Mouse (Mus musculus) layer of hippocampus, postnatal 10 days (tissue): Measurements from ENCODE around the gene Gm49661. TPM values are rescaled to one million over a fixed set of nuclear protein-coding genes. Genes with fewer than 3 reads are reported as not detected.

Source experiments
- DNase-seq, 2 experiments: peaks; one replicate each; pipeline ENCODE4 v3.0.0; 2021; ENCODE audit warnings: low spot score in 2 of 2
- microRNA-seq, 2 experiments: library from miRNA; unstranded; fragments of <30 nt; microRNA quantifications; one replicate each; pipeline ENCODE4 v1.2.0; 2021
- total RNA-seq, 2 experiments: library from RNA; stranded (reverse); gene quantifications; 2 replicates each; pipeline ENCODE4 v1.2.3; 2021

The Gm49661 gene
- total RNA-seq, 2 experiments from 2014 or later, result not detected

DNA sequence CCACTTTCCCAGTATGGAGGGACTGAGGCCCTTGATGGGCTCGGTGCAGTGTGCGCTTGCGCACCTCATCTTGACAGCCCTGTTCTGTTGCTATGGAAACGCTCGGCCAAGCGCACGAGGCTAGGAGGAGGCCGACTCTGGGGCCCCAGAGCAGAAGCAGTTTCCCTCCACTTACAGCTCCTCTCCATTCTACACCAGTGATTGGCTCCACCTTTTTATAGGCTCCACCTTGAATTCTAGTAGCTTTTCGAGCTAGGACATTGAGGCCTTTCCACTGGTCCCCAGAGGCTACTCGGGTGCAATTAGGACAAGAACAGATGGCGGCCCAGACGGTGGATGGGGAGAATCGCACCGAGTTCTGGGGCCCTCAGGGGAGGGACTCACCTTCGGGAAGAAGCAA, 34.4 kb downstream of the Gm49661 start:
- DNase-seq, result peak in 1 of 2 experiments; percentile 47

DNA sequence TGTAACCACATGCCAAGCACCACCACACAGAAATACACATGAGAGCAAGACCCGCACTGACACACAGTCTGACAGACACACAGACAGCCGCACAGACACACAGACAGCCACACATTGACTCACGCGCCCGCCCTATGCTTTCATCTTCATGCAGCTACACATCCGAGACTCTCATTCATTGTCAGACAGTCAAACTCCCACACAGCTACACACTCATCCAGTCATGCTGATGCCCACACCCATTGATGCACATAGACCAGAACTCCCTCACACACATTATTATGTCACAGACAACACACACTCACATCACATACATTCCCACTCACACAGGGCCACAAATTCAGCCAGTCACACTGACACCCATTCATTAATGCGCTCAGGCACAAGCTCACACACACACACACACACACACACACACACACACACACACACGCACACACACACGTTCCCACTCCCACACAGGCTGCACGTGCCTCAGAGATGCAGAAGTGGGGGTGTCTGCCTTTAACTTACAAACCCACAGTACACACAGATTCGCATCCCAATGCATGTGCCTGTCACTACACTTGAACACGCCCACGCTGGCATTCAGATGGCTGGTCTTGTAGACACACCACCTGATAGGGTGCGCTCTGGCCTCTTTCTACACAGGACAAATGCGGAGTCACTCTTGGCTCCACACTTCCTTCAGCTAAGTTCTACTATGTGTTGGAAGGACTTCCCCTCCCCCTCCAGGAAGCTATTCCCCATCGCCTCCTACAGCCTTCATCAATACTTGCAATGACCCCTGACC, 35.3 kb downstream of the Gm49661 start:
- DNase-seq, result no peak

DNA sequence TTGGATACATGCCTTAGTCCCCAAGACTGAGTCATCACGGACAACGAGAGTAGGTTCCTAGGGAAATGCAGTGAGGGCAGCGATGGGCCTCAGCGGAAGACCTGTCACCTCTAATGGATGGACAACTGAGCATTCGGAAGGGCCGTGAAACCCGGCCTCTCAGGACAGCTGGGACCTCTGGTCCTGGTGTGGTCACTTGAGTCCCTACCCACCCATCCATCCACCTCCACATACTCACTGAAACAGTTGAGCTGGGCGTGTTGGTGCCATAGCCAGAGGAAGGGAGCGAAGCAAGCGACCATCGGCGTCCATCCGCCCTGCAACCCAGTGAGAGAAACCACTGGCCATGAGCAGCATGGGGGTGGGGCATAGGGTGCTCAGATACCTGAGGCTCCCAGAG, 38.7 kb downstream of the Gm49661 start:
- no peak for DNase-seq

DNA sequence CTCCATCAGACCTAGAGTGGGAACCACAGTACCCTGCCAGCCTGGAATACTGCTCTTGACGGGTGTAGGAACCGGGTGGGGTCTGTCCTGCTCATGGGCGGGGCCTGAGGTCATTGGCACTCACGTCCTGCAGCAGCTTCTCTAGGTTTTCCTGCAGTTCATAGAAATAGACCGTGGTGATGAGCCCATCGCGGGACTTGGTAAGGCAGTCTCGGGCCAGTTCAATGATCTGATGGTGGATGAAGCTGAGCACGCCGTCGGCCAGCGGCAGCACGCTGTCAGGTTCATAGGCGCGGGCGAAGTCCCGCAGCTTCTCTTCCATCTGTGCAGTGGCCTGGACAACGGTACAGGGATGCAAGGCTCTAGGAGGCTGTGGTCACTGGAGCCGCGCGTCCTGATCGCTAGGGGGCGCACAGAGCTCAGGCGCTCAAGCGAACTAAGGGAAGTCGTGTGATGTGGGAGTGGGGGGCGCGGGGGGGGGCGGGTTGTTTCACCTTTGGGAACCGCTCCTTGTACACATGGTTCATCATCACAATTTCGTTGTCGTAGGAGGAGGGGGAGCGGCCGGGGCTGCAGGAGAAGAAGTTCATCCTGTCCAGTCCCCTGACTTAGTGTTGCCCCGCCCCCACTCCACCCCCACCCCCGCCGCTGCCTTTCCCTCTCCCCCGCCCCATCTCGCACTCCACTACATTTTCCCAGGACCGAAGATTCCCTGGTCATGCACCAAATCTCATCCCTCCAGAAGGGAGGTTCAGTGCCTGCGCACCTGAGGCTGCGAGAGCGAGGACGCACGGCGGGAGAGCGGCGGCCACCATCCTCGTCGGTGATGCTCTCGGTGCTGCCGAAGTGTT, 40.6 kb downstream of the Gm49661 start:
- DNase-seq, result peak; percentile 78 to 85

DNA sequence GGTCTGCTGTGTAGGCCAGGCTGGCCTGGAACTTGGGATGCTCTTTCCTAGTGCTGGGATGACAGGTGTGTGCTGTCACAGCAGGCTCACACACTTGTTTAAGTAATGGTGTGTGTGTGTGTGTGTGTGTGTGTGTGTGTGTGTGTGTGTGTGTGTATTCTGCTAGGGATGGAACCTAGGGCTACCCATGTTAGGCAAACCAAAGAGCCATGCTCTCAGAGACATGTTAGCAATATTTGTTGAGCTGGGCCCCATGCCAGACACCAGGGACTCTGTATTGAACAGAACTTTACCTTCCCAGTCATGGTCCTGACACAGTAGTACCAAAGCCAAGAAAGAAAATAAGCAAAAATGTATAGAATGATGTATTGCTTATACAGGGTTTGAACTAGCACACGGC, 41.7 kb downstream of the Gm49661 start:
- no peak for DNase-seq

DNA sequence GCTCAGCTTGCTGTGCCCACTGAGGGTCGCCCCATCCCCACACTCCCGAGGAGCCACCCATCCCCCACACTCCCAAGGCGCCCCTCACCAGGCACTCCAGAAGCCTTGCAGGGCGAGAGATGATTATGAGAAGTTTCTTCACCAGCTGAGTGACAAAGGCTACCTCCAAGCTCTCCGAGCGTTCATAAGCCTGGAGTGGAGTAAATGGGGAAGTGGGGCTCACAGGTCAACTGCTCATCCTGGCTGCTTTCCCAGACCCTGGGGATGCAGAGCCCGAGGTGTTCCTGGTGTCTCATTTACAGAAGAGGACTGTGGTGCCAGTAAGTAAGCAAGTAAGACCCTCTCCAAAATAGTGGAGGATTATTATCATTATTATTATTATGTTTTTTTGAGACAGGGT, 43.7 kb downstream of the Gm49661 start:
- no peak for DNase-seq

DNA sequence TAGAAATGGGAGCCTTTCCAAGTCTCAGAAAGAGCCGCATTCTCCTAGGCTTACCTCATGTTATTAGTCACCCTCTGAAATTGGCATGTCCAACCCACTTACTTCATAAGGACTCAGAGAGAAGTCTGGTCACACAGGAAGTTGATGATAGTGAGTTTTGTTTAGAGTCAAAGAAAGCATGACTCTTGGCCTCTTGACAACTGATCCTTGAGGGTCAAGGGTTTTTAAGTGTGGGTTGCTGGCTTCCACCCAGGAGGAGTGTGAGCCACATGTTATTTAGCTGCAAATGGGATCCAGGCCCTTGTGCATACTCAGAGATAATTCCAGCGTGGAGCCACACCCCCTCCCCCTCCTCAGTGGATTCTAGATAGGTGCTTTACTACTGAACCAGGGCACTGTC, 47.6 kb downstream of the Gm49661 start:
- DNase-seq, result no peak

DNA sequence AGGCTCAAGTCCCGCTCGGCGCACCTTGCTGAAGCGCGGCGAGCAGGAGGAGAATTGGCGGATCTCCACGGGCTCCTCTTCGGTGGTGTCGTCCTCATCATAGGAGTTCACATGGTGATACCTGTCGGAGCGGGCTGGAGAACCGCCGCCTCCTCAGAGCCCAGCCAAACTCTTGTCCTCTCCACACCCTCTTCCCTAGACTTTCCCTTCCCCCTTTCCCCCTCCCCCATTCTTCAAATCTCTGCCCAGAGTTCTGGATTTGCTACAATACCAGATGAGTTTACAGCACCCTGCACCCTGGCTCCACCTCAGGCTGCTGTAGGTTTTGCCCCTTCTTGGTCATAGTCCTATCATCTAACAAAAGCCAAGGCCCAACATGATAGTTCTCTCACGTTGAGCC, 50.6 kb downstream of the Gm49661 start:
- no peak for DNase-seq

DNA sequence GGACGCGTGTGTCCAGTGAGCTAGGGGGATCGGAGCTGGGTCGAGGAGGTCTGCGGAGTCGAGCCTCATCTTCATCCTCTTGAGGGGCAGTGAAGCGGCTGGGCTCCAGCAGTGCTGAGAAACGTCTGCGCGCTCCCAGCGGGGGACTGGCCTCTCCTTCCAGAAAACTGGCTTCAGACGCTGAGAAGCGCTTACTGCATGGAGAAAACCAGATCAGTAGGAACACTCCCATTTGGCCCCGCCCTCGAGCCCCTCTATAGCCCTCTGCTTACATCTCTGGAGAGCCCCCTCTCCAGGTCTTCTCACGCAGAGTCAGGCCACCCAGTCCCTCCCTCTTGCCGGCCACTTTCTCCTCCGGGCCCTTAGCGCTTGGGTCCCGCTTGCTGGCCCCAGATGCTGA, 51.5 kb downstream of the Gm49661 start:
- no peak for DNase-seq

Small RNAs within 50 kb of the gene (microRNA-seq; reads per million reads assigned to microRNA genes)
- 2.7 to 8.7 reads per million in 2 experiments for gene Gm24197

Other genes starting within 250 kb of the Gm49661 start
- gene G430095P16Rik, start 246.4 kb downstream of the Gm49661 start, total RNA-seq, result not detected
- gene Nfix, start 169.1 kb downstream of the Gm49661 start, total RNA-seq, result 100 to 1,000 TPM; 607 to 678 TPM
- 1 to 10 TPM; 6.7 to 7.4 TPM for gene Dand5, start 146.6 kb downstream of the Gm49661 start, total RNA-seq
- gene Gadd45gip1, start 137.9 kb downstream of the Gm49661 start, total RNA-seq, result 10 to 100 TPM; 18.6 to 19.8 TPM
- gene Rad23a, start 128.8 kb downstream of the Gm49661 start, total RNA-seq, result 10 to 100 TPM; 55.5 to 64.9 TPM
- 100 to 1,000 TPM; 444 to 464 TPM for gene Calr, start 122.5 kb downstream of the Gm49661 start, total RNA-seq
- 10 to 100 TPM; 63.2 to 65.0 TPM for gene Farsa, start 112.4 kb downstream of the Gm49661 start, total RNA-seq
- gene Syce2, start 97.3 kb downstream of the Gm49661 start, total RNA-seq, result 10 to 100 TPM; 33.5 to 39.1 TPM
- gene Gcdh, start 75.5 kb downstream of the Gm49661 start, total RNA-seq, result 10 to 100 TPM; 31.5 to 33.0 TPM
- gene Klf1, start 67.5 kb downstream of the Gm49661 start, total RNA-seq, result not detected
- 1 to 10 TPM; 4.2 to 5.2 TPM for gene Dnase2a, start 60.9 kb downstream of the Gm49661 start, total RNA-seq
- gene Mast1, start 32.1 kb downstream of the Gm49661 start, total RNA-seq, result 100 to 1,000 TPM; 162 to 169 TPM
- 1 to 10 TPM; 3.1 to 3.6 TPM for gene Rtbdn, start 22.4 kb downstream of the Gm49661 start, total RNA-seq
- gene Prdx2, start 154 bp upstream of the Gm49661 start, total RNA-seq, result 100 to 1,000 TPM; 492 to 505 TPM
- 10 to 100 TPM; 36.8 to 44.3 TPM for gene Rnaseh2a, start 334 bp upstream of the Gm49661 start, total RNA-seq
- 10 to 100 TPM; 33.7 to 34.2 TPM for gene Junb, start 9.3 kb upstream of the Gm49661 start, total RNA-seq
- gene Hook2, start 21.2 kb upstream of the Gm49661 start, total RNA-seq, result 10 to 100 TPM; 14.5 to 15.1 TPM
- gene Best2, start 45.1 kb upstream of the Gm49661 start, total RNA-seq, result not detected
- gene Asna1, start 55.8 kb upstream of the Gm49661 start, total RNA-seq, result 100 to 1,000 TPM; 110 to 119 TPM
- 100 to 1,000 TPM; 151 to 155 TPM for gene Trir, start 57.4 kb upstream of the Gm49661 start, total RNA-seq
- gene Tnpo2, start 67.5 kb upstream of the Gm49661 start, total RNA-seq, result 100 to 1,000 TPM; 125 to 160 TPM
- 10 to 100 TPM; 55.4 to 64.6 TPM for gene Fbxw9, start 90.6 kb upstream of the Gm49661 start, total RNA-seq
- not detected for gene Gm5741, start 98.5 kb upstream of the Gm49661 start, total RNA-seq
- 10 to 100 TPM; 59.9 to 72.1 TPM for gene Dhps, start 102.3 kb upstream of the Gm49661 start, total RNA-seq
- gene Wdr83os, start 111.3 kb upstream of the Gm49661 start, total RNA-seq, result 10 to 100 TPM; 60.8 to 61.8 TPM
- 10 to 100 TPM; 26.5 to 30.8 TPM for gene Wdr83, start 111.9 kb upstream of the Gm49661 start, total RNA-seq
- gene Man2b1, start 113.8 kb upstream of the Gm49661 start, total RNA-seq, result 10 to 100 TPM; 32.7 to 40.1 TPM
- 1 to 10 TPM; 5.1 to 5.3 TPM for gene Zfp791, start 153.7 kb upstream of the Gm49661 start, total RNA-seq
- not detected for gene Cks1brt, start 182.5 kb upstream of the Gm49661 start, total RNA-seq